Mouse (Mus musculus): ENCODE measurements at regions not wholly inside any gene's neighbourhood (a gene's known extent, or its start where the extent isn't known, plus 50 kb on each side); places are given as distances from the start of the nearest gene placed in this dataset.

- Histone ChIP-seq H3K4me3 (no peak overlapping the region), H3ac (ENCODE audit: control insufficient read depth, insufficient read length) (no peak overlapping the region), H3K36me3 (ENCODE audit: control insufficient read depth, insufficient read depth) (no peaks in the 10 kb centered on the region), H3K79me2 (ENCODE audit: control insufficient read depth, insufficient read depth) (no peaks in the 10 kb centered on the region), H3K27me3 (ENCODE audit: control insufficient read depth, insufficient read depth, insufficient read length) (no peaks in the 10 kb centered on the region), H3K4me2 (ENCODE audit: low read depth) (no peak overlapping the region)
- TF ChIP-seq SRF (IDR thresholded peaks at IDR 0.05; ENCODE audit: control insufficient read depth, insufficient read length, low read depth) (no peak), USF1 (IDR thresholded peaks at IDR 0.05; ENCODE audit: low read depth) (no peak), E2F4 (IDR thresholded peaks at IDR 0.05; ENCODE audit: insufficient read depth) (no peak), POLR2A (IDR thresholded peaks at IDR 0.05; ENCODE audit: insufficient read length, low read depth) (no peak), TCF12 (IDR thresholded peaks at IDR 0.05; ENCODE audit: insufficient read depth, poor library complexity, severe bottlenecking) (no peak), POLR2AphosphoS2 (IDR thresholded peaks at IDR 0.05; ENCODE audit: insufficient read length, low read depth) (no peak), MAX (IDR thresholded peaks at IDR 0.05; ENCODE audit: low read depth) (no peak), TCF3 (IDR thresholded peaks at IDR 0.05; ENCODE audit: insufficient read length, low read depth) (no peak), CEBPB (IDR thresholded peaks at IDR 0.05; ENCODE audit: insufficient read depth, poor library complexity, severe bottlenecking) (no peak), MYOG (IDR thresholded peaks at IDR 0.05; ENCODE audit: control insufficient read depth in 1 of 3, insufficient read depth in 1 of 3, insufficient read length in 2 of 3, low read depth in 2 of 3) (no peak), MYOD1 (IDR thresholded peaks at IDR 0.05; ENCODE audit: control insufficient read depth in 1 of 3, insufficient read length in 2 of 3, low read depth in 2 of 3) (no peak), REST (IDR thresholded peaks at IDR 0.05; ENCODE audit: insufficient read depth, insufficient read length) (no peak)
Measured at GRCm38 (mm10) chr1:57213428-57213874, 164.0 kb upstream of the 1700066M21Rik start.

- H3ac ChIP-seq (ENCODE audit: control insufficient read depth, insufficient read length) = no peak overlapping the region
- H3K27me3 ChIP-seq (ENCODE audit: control insufficient read depth, insufficient read depth, insufficient read length) = no peaks in the 10 kb centered on the region
- no peak overlapping the region for H3K4me3 ChIP-seq
- H3K36me3 ChIP-seq (ENCODE audit: control insufficient read depth, insufficient read depth) = no peaks in the 10 kb centered on the region
- no peak overlapping the region for H3K4me2 ChIP-seq (ENCODE audit: low read depth)
- peak in 1 of 3 experiments; percentile 15 for TF ChIP-seq MYOD1 (IDR thresholded peaks at IDR 0.05; ENCODE audit: control insufficient read depth in 1 of 3, insufficient read length in 2 of 3, low read depth in 2 of 3)
- no peak for TF ChIP-seq MAX (IDR thresholded peaks at IDR 0.05; ENCODE audit: low read depth)
- H3K79me2 ChIP-seq (ENCODE audit: control insufficient read depth, insufficient read depth) = no peaks in the 10 kb centered on the region
Measured at GRCm38 (mm10) chr1:57214266-57214665, 163.2 kb upstream of the 1700066M21Rik start.

DNA sequence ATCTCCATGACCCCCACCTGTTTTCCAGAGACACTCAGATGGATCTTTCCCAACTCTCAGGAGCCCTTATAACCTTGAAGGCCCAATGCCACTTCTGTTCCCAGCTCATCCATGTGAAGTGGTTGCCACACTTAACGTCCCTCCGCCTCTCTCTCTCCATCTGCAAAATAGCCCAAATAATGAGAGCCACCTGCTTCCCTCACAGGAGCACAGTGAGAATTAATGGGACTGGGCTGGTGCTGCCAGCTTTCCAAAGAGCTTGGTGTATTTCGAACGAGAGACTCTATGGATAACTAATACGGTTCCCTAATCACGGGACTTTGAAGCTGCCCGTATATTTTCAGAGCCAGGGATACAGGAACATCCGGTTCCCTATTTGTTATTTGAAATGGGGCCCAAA, 159.8 kb upstream of the 1700066M21Rik start:
- no peaks in the 10 kb centered on the region for H3K27me3 ChIP-seq (ENCODE audit: control insufficient read depth, insufficient read depth, insufficient read length)
- H3K79me2 ChIP-seq (ENCODE audit: control insufficient read depth, insufficient read depth) = no peaks in the 10 kb centered on the region
- no peak for TF ChIP-seq TCF3 (IDR thresholded peaks at IDR 0.05; ENCODE audit: insufficient read length, low read depth)
- TF ChIP-seq POLR2AphosphoS2 (IDR thresholded peaks at IDR 0.05; ENCODE audit: insufficient read length, low read depth) = no peak
- TF ChIP-seq CEBPB (IDR thresholded peaks at IDR 0.05; ENCODE audit: insufficient read depth, poor library complexity, severe bottlenecking) = no peak
- no peak for TF ChIP-seq MYOG (IDR thresholded peaks at IDR 0.05; ENCODE audit: control insufficient read depth in 1 of 3, insufficient read depth in 1 of 3, insufficient read length in 2 of 3, low read depth in 2 of 3)
- TF ChIP-seq SRF (IDR thresholded peaks at IDR 0.05; ENCODE audit: control insufficient read depth, insufficient read length, low read depth) = no peak
- no peak for TF ChIP-seq USF1 (IDR thresholded peaks at IDR 0.05; ENCODE audit: low read depth)
- no peak for TF ChIP-seq MAX (IDR thresholded peaks at IDR 0.05; ENCODE audit: low read depth)
- no peak for TF ChIP-seq POLR2A (IDR thresholded peaks at IDR 0.05; ENCODE audit: insufficient read length, low read depth)
- no peak for TF ChIP-seq MYOD1 (IDR thresholded peaks at IDR 0.05; ENCODE audit: control insufficient read depth in 1 of 3, insufficient read length in 2 of 3, low read depth in 2 of 3)
- H3K4me2 ChIP-seq (ENCODE audit: low read depth) = no peak overlapping the region
- no peak overlapping the region for H3ac ChIP-seq (ENCODE audit: control insufficient read depth, insufficient read length)
- no peaks in the 10 kb centered on the region for H3K36me3 ChIP-seq (ENCODE audit: control insufficient read depth, insufficient read depth)
- no peak overlapping the region for H3K4me3 ChIP-seq

DNA sequence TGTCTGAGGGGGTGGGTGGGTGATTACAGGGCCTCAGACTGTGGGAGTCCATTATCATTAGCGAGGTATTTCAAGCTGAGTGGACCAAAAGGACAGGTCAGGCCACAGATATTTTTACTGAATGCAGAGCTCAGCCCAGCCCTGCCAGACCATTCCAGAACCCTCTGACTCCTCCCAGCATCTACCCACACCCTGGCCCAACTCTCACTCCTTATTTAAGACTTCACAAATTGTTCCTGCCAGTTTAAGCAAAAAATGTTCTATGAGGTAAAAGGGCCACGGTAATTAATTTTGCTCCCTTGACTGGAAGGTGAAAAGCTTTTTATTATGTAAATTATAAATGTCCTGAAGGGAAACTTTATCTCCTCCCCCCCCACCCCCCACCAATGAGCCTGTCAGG, 159.3 kb upstream of the 1700066M21Rik start:
- Histone ChIP-seq H3K36me3 (ENCODE audit: control insufficient read depth, insufficient read depth) (no peaks in the 10 kb centered on the region), H3K27me3 (ENCODE audit: control insufficient read depth, insufficient read depth, insufficient read length) (no peaks in the 10 kb centered on the region), H3ac (ENCODE audit: control insufficient read depth, insufficient read length) (no peak overlapping the region), H3K79me2 (ENCODE audit: control insufficient read depth, insufficient read depth) (no peaks in the 10 kb centered on the region), H3K4me3 (no peak overlapping the region), H3K4me2 (ENCODE audit: low read depth) (no peak overlapping the region)
- TF ChIP-seq MAX (IDR thresholded peaks at IDR 0.05; ENCODE audit: low read depth) = no peak
- no peak for TF ChIP-seq MYOD1 (IDR thresholded peaks at IDR 0.05; ENCODE audit: control insufficient read depth in 1 of 3, insufficient read length in 2 of 3, low read depth in 2 of 3)
- TF ChIP-seq MYOG (IDR thresholded peaks at IDR 0.05; ENCODE audit: control insufficient read depth in 1 of 3, insufficient read depth in 1 of 3, insufficient read length in 2 of 3, low read depth in 2 of 3) = no peak
- TF ChIP-seq SRF (IDR thresholded peaks at IDR 0.05; ENCODE audit: control insufficient read depth, insufficient read length, low read depth) = no peak
- TF ChIP-seq POLR2A (IDR thresholded peaks at IDR 0.05; ENCODE audit: insufficient read length, low read depth) = no peak
- TF ChIP-seq POLR2AphosphoS2 (IDR thresholded peaks at IDR 0.05; ENCODE audit: insufficient read length, low read depth) = no peak
- TF ChIP-seq USF1 (IDR thresholded peaks at IDR 0.05; ENCODE audit: low read depth) = no peak
- no peak for TF ChIP-seq TCF12 (IDR thresholded peaks at IDR 0.05; ENCODE audit: insufficient read depth, poor library complexity, severe bottlenecking)
- no peak for TF ChIP-seq REST (IDR thresholded peaks at IDR 0.05; ENCODE audit: insufficient read depth, insufficient read length)
- no peak for TF ChIP-seq E2F4 (IDR thresholded peaks at IDR 0.05; ENCODE audit: insufficient read depth)
- TF ChIP-seq TCF3 (IDR thresholded peaks at IDR 0.05; ENCODE audit: insufficient read length, low read depth) = no peak
- TF ChIP-seq CEBPB (IDR thresholded peaks at IDR 0.05; ENCODE audit: insufficient read depth, poor library complexity, severe bottlenecking) = no peak

DNA sequence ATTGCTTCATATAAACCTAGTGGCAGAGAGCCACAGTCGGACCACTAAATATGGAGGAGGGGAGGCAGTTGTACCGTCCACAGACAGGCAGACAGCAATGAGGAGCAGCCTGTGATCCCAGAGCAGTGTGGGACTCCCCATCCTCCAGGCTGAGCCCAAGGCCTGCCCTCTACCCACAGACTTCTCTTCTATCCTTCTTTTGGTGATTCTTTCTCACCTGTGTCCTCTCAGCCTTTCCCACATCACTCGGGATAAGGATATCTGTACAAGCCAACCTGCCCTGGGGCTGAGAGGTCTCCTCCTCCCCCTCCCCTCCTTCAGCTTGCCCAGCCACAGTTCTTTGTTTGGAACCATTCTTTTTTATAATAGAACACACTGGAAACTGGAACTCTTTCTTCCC, 158.8 kb upstream of the 1700066M21Rik start:
- H3K79me2 ChIP-seq (ENCODE audit: control insufficient read depth, insufficient read depth) = no peaks in the 10 kb centered on the region
- no peak overlapping the region for H3K4me3 ChIP-seq
- H3K4me2 ChIP-seq (ENCODE audit: low read depth) = no peak overlapping the region
- H3K27me3 ChIP-seq (ENCODE audit: control insufficient read depth, insufficient read depth, insufficient read length) = no peaks in the 10 kb centered on the region
- no peak for TF ChIP-seq TCF12 (IDR thresholded peaks at IDR 0.05; ENCODE audit: insufficient read depth, poor library complexity, severe bottlenecking)
- TF ChIP-seq MYOD1 (IDR thresholded peaks at IDR 0.05; ENCODE audit: control insufficient read depth in 1 of 3, insufficient read length in 2 of 3, low read depth in 2 of 3) = no peak
- TF ChIP-seq E2F4 (IDR thresholded peaks at IDR 0.05; ENCODE audit: insufficient read depth) = no peak
- TF ChIP-seq CEBPB (IDR thresholded peaks at IDR 0.05; ENCODE audit: insufficient read depth, poor library complexity, severe bottlenecking) = no peak
- TF ChIP-seq POLR2A (IDR thresholded peaks at IDR 0.05; ENCODE audit: insufficient read length, low read depth) = no peak
- no peak for TF ChIP-seq POLR2AphosphoS2 (IDR thresholded peaks at IDR 0.05; ENCODE audit: insufficient read length, low read depth)
- no peak for TF ChIP-seq MAX (IDR thresholded peaks at IDR 0.05; ENCODE audit: low read depth)
- TF ChIP-seq TCF3 (IDR thresholded peaks at IDR 0.05; ENCODE audit: insufficient read length, low read depth) = no peak
- no peak for TF ChIP-seq MYOG (IDR thresholded peaks at IDR 0.05; ENCODE audit: control insufficient read depth in 1 of 3, insufficient read depth in 1 of 3, insufficient read length in 2 of 3, low read depth in 2 of 3)
- no peak for TF ChIP-seq USF1 (IDR thresholded peaks at IDR 0.05; ENCODE audit: low read depth)
- no peak for TF ChIP-seq SRF (IDR thresholded peaks at IDR 0.05; ENCODE audit: control insufficient read depth, insufficient read length, low read depth)
- TF ChIP-seq REST (IDR thresholded peaks at IDR 0.05; ENCODE audit: insufficient read depth, insufficient read length) = no peak
- no peak overlapping the region for H3ac ChIP-seq (ENCODE audit: control insufficient read depth, insufficient read length)
- no peaks in the 10 kb centered on the region for H3K36me3 ChIP-seq (ENCODE audit: control insufficient read depth, insufficient read depth)
